Comparison of ENCODE assay signal across 8 mouse cellular contexts in genomic region chr3:114030886-114031285, GRCm38 (mm10). TPM values are rescaled to one million over a fixed set of nuclear protein-coding genes. Genes with fewer than 3 reads are reported as not detected.
DNase-seq lines count a peak whose midpoint lies in the region; ATAC-seq and TF ChIP-seq lines count a peak whose summit lies in the region.

No protein-coding gene starts in this region.

- no peaks in the 10 kb centered on the region for H3K36me3 ChIP-seq in ES-Bruce4 (ENCODE audit: control insufficient read depth, insufficient read depth, low read length, poor library complexity, severe bottlenecking)
- H3K36me3 ChIP-seq in forebrain, embryonic 16.5 days (ENCODE audit: control insufficient read depth, insufficient read depth), result no peaks in the 10 kb centered on the region
- H3K36me3 ChIP-seq in liver, embryonic 16.5 days (ENCODE audit: control insufficient read depth, insufficient read depth), result no peaks in the 10 kb centered on the region

- TF ChIP-seq CTCF in gastrocnemius, adult 2 months (IDR thresholded peaks at IDR 0.05), result no peak
- TF ChIP-seq CTCF in ES-Bruce4 (IDR thresholded peaks at IDR 0.05; ENCODE audit: low read depth, low read length), result no peak

- TF ChIP-seq EP300 in ES-Bruce4 (IDR thresholded peaks at IDR 0.05; ENCODE audit: insufficient read depth, low read depth, low read length), result no peak

- no peak for ATAC-seq in forebrain, embryonic 16.5 days
- ATAC-seq in liver, embryonic 16.5 days (ENCODE audit: low read depth), result no peak
- ATAC-seq in activated CD4-positive, CD25-positive, alpha-beta regulatory T cell, adult 4 months, result no peak

- H3K9ac ChIP-seq in ES-Bruce4 (ENCODE audit: low read depth, poor library complexity, severe bottlenecking), result peak overlapping the region; percentile 16; the same call in 1 of the 2 replicates
- H3K9ac ChIP-seq in forebrain, embryonic 16.5 days (replicated peaks; ENCODE audit: low read depth, low read length), result peak overlapping the region; percentile 63
- H3K9ac ChIP-seq in liver, embryonic 16.5 days (ENCODE audit: low read depth, low read length), result no peak overlapping the region

- no peaks in the 10 kb centered on the region for H3K9me3 ChIP-seq in ES-Bruce4 (replicated peaks; ENCODE audit: control insufficient read depth, insufficient read depth, low read length, poor library complexity, severe bottlenecking)
- H3K9me3 ChIP-seq in forebrain, embryonic 16.5 days (ENCODE audit: control insufficient read depth, low read length), result no peaks in the 10 kb centered on the region
- H3K9me3 ChIP-seq in liver, embryonic 16.5 days (replicated peaks; ENCODE audit: control insufficient read depth, low read length), result no peaks in the 10 kb centered on the region

- no peaks in the 10 kb centered on the region for H3K27me3 ChIP-seq in ES-Bruce4 (ENCODE audit: control insufficient read depth, insufficient read depth, low read length, poor library complexity, severe bottlenecking)
- no peaks in the 10 kb centered on the region for H3K27me3 ChIP-seq in forebrain, embryonic 16.5 days (replicated peaks; ENCODE audit: control insufficient read depth, insufficient read depth, low read length)
- peaks cover 21% of the 10 kb centered on the region for H3K27me3 ChIP-seq in liver, embryonic 16.5 days (ENCODE audit: control insufficient read depth, insufficient read depth, low read depth, low read length)

- TF ChIP-seq POLR2A in ES-Bruce4 (IDR thresholded peaks at IDR 0.05; ENCODE audit: insufficient read depth, low read length), result no peak

- 0% methylated on average over 9 of the region's 9 CpGs for WGBS in forebrain, embryonic 16.5 days
- WGBS in liver, embryonic 16.5 days (ENCODE audit: insufficient replicate concordance), result 1% methylated on average over 9 of the region's 9 CpGs

- peak overlapping the region; percentile 43 for H3K27ac ChIP-seq in gastrocnemius, adult 2 months
- H3K27ac ChIP-seq in ES-Bruce4 (ENCODE audit: insufficient read depth, low read length), result no peak overlapping the region
- H3K27ac ChIP-seq in forebrain, embryonic 16.5 days (ENCODE audit: low read length), result no peak overlapping the region
- H3K27ac ChIP-seq in liver, embryonic 16.5 days (ENCODE audit: low read length), result no peak overlapping the region

- H3K4me3 ChIP-seq in gastrocnemius, adult 2 months, result peak overlapping the region; percentile 67
- peak overlapping the region; percentile 67 for H3K4me3 ChIP-seq in ES-Bruce4 (ENCODE audit: low read depth, low read length)
- H3K4me3 ChIP-seq in forebrain, embryonic 16.5 days (replicated peaks; ENCODE audit: low read length), result peak overlapping the region; percentile 67
- peak overlapping the region; percentile 23 for H3K4me3 ChIP-seq in liver, embryonic 16.5 days (ENCODE audit: low read depth, low read length)

- H3K4me1 ChIP-seq in ES-Bruce4 (ENCODE audit: control insufficient read depth, insufficient read depth, low read length), result peaks cover 2% of the 10 kb centered on the region
- H3K4me1 ChIP-seq in forebrain, embryonic 16.5 days (replicated peaks; ENCODE audit: control insufficient read depth, insufficient read depth, low read length), result no peaks in the 10 kb centered on the region; the same call in none of the 2 replicates
- H3K4me1 ChIP-seq in liver, embryonic 16.5 days (ENCODE audit: control insufficient read depth, low read depth, low read length), result no peaks in the 10 kb centered on the region

- intact Hi-C loops in gastrocnemius, adult 2 months (cut with DNase I), result no loop called here
- intact Hi-C loops in gastrocnemius, postnatal 14 days (cut with DNase I; ENCODE audit: low total_unique reads), result no loop called here

- no peak for DNase-seq in gastrocnemius, adult 2 months
- no peak for DNase-seq in gastrocnemius, postnatal 14 days
- DNase-seq in gastrocnemius, adult 18-20 months (ENCODE audit: low spot score), result no peak
- no peak for DNase-seq in right cerebral cortex, adult 2 months (ENCODE audit: low spot score in 2 of 2)

- peak overlapping the region; percentile 99 for H3K4me2 ChIP-seq in forebrain, embryonic 16.5 days (ENCODE audit: low read length)
- H3K4me2 ChIP-seq in liver, embryonic 16.5 days (ENCODE audit: low read depth, low read length), result peak overlapping the region; percentile 44

RNA-seq across cellular contexts. Expression of gene Col11a1, which starts 0.5 kb away (rescaled TPM):
- total RNA-seq in gastrocnemius, adult 2 months (2021), result 1 to 10 TPM; 2.1 to 7.5 TPM
- total RNA-seq in gastrocnemius, postnatal 14 days (2021), result 10 to 100 TPM; 32.4 to 35.3 TPM
- 14.1 and 15.1 TPM in 2 replicates for polyA plus RNA-seq in ES-Bruce4 (2011; ENCODE audit: insufficient read depth, insufficient read length, low read depth, missing spikeins)
- 8.8 and 14.0 TPM in 2 replicates for polyA plus RNA-seq in forebrain, embryonic 16.5 days (2015; fragmentation: Nextera tagmentation; extraction: Ambion mirVana)
- 1.9 and 2.0 TPM in 2 replicates for polyA plus RNA-seq in liver, embryonic 16.5 days (2015; fragmentation: Nextera tagmentation; extraction: Ambion mirVana)
- not detected for polyA plus RNA-seq in activated CD4-positive, CD25-positive, alpha-beta regulatory T cell, adult 4 months (2017; shearing (Covaris generic))
- total RNA-seq in gastrocnemius, adult 18-20 months (2021), result 1 to 10 TPM in 1 of 2 experiments, under 1 TPM in 1; 0.66 to 1.2 TPM
